Mouse (Mus musculus) adrenal gland, adult 10 weeks (tissue): ENCODE results near the gene Fam205a3. TPM values are rescaled to one million over a fixed set of nuclear protein-coding genes. Genes with fewer than 3 reads are reported as not detected.

Experiments used
- polyA plus RNA-seq: library from polyadenylated mRNA; stranded (reverse); fragments of 350-450 nt; fragmentation: Illumina TruSeq; extraction: RNeasy Lipid Tissue Mini Kit (QIAGEN cat#74804); gene quantifications from one replicate; pipeline ENCODE4 v1.2.3, GENCODE M21; 2014; ENCODE audit warnings: low read depth, low replicate concordance

The Fam205a3 gene
- not detected for polyA plus RNA-seq

GRCm38 (mm10) chr4:42318034-42318433 lies at the start of gene Fam205a3:
TSS of gene Fam205a3 (plus strand) at chr4:42318334.

GRCm38 (mm10) chr4:42293967-42294366 lies 24.2 kb upstream of the Fam205a3 start, which contains the start of gene Gm21953:
TSS of gene Gm21953 (plus strand) at chr4:42294267.

Other genes starting within 250 kb of the Fam205a3 start
- gene Gm3893, start 227.1 kb upstream of the Fam205a3 start, polyA plus RNA-seq = not detected
- not detected for gene Gm13304, start 203.5 kb upstream of the Fam205a3 start, polyA plus RNA-seq
- gene Gm13306, start 164.9 kb upstream of the Fam205a3 start, polyA plus RNA-seq = not detected
- gene Gm13305, start 149.7 kb upstream of the Fam205a3 start, polyA plus RNA-seq = not detected
- gene Gm10600, start 77.7 kb upstream of the Fam205a3 start, polyA plus RNA-seq = 1.1 TPM
- not detected for gene Ccl21b, start 62.6 kb upstream of the Fam205a3 start, polyA plus RNA-seq
- not detected for gene Gm21953, start 24.1 kb upstream of the Fam205a3 start, polyA plus RNA-seq
- gene Gm21586, start 121.0 kb downstream of the Fam205a3 start, polyA plus RNA-seq = not detected
- 0.82 TPM for gene Gm2163, start 148.4 kb downstream of the Fam205a3 start, polyA plus RNA-seq
- not detected for gene Fam205a2, start 209.8 kb downstream of the Fam205a3 start, polyA plus RNA-seq